Mouse (Mus musculus): ENCODE results near the gene Amdhd1. TPM values are rescaled to one million over a fixed set of nuclear protein-coding genes. Genes with fewer than 3 reads are reported as not detected.

Gene Amdhd1
- total and polyA plus RNA-seq, 3 experiments, result 0.12 to 0.20 TPM; not detected in 1

Other genes with a start within 250 kb of the Amdhd1 start
- 10 to 100 TPM; 31.1 to 51.5 TPM for gene Elk3, start 228.9 kb downstream of the Amdhd1 start, total RNA-seq (2021)
- gene Elk3, start 228.9 kb downstream of the Amdhd1 start, polyA plus RNA-seq (2012; rRNA removed), result 54.3 and 59.5 TPM in 2 replicates
- 10 to 100 TPM; 57.5 to 62.4 TPM for gene Lta4h, start 86.6 kb downstream of the Amdhd1 start, total RNA-seq (2021)
- 71.2 and 83.1 TPM in 2 replicates for gene Lta4h, start 86.6 kb downstream of the Amdhd1 start, polyA plus RNA-seq (2012; rRNA removed)
- under 1 TPM; 0.14 to 0.75 TPM for gene Hal, start 51.3 kb downstream of the Amdhd1 start, total RNA-seq (2021)
- 0.15 and 1.4 TPM in 2 replicates for gene Hal, start 51.3 kb downstream of the Amdhd1 start, polyA plus RNA-seq (2012; rRNA removed)
- gene Ccdc38, start 599 bp upstream of the Amdhd1 start, total RNA-seq (2021), result not detected
- gene Ccdc38, start 599 bp upstream of the Amdhd1 start, polyA plus RNA-seq (2012; rRNA removed), result not detected in 2 replicates
- 10 to 100 TPM; 11.7 to 16.6 TPM for gene Snrpf, start 49.7 kb upstream of the Amdhd1 start, total RNA-seq (2021)
- 10.6 and 12.5 TPM in 2 replicates for gene Snrpf, start 49.7 kb upstream of the Amdhd1 start, polyA plus RNA-seq (2012; rRNA removed)
- gene Ntn4, start 100.6 kb upstream of the Amdhd1 start, total RNA-seq (2021), result 10 to 100 TPM; 14.6 to 26.8 TPM
- gene Ntn4, start 100.6 kb upstream of the Amdhd1 start, polyA plus RNA-seq (2012; rRNA removed), result 11.0 and 12.5 TPM in 2 replicates

Data from adrenal gland, adult 2 months (tissue).